Mouse (Mus musculus): ENCODE measurements around the gene Olfr1368. TPM values are rescaled to one million over a fixed set of nuclear protein-coding genes. Genes with fewer than 3 reads are reported as not detected.

Olfr1368 gene
- not detected in 2 replicates for polyA plus RNA-seq (2015; fragmentation: Nextera tagmentation; extraction: Ambion mirVana)

DNA sequence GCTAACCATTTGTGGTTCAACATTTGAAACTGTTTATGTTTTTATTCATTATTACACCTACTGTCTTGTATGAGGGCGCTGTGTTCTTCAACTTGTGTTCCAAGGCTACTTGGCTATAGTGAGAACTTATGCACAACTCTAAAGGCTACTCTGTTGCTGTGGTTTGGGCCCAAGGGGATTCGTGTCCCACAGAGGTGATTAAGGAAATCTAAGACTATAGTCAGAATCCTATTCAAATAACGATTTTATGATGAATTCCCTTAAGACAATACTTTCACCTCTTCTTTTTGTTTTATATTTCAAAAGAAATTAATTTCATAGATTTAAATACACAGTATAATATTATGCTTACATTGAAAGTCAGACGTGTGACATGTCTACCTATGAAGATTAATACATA lies at the start of gene Olfr1368:
TSS of gene Olfr1368 (minus strand) at position 101 of the 400 bp plus-strand sequence.
- DNase-seq = no peak
- Histone ChIP-seq H3K9me3 (ENCODE audit: low read length) (no peaks in the 10 kb centered on the region), H3K4me1 (ENCODE audit: insufficient read depth) (no peaks in the 10 kb centered on the region), H3K4me3 (ENCODE audit: low read depth, low read length) (no peak within 1 kb of the TSS), H3K9ac (replicated peaks) (no peak within 1 kb of the TSS), H3K36me3 (replicated peaks; ENCODE audit: insufficient read depth, low read length) (no peaks in the 10 kb centered on the region), H3K27ac (ENCODE audit: low read depth) (no peak within 1 kb of the TSS), H3K4me2 (ENCODE audit: low read depth, low read length) (no peak within 1 kb of the TSS), H3K27me3 (ENCODE audit: insufficient read depth, low read length) (no peaks in the 10 kb centered on the region)
- 62% methylated on average over 4 of the region's 4 CpGs for WGBS (ENCODE audit: insufficient replicate concordance)
- ATAC-seq = no peak
- TF ChIP-seq EP300 (IDR thresholded peaks at IDR 0.05; ENCODE audit: low read depth) = no peak
- no peak for TF ChIP-seq CTCF (IDR thresholded peaks at IDR 0.05; ENCODE audit: low read depth)

DNA sequence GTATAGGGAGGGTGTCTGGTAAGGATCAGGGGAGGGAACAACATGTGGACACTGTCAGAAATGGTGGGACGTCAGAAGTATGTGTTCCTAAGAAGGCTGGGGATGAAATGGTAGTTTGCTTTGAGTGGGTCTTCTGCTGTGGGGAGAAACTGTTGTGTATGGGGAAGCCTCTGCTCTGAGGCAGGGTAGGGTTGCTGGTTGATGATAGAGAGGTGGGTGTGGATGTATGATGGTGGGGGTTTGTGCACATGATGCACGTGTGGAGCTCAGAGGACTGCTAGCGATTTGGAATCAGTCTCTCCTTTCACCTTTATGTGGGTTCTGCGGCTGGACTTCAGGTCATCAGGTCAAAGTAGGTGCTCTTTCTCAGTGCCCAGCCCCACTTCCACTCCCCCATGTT lies 39.9 kb upstream of the Olfr1368 start:
- Histone ChIP-seq H3K4me2 (ENCODE audit: low read depth, low read length) (no peak overlapping the region), H3K4me3 (ENCODE audit: low read depth, low read length) (no peak overlapping the region), H3K4me1 (ENCODE audit: insufficient read depth) (peaks cover 13% of the 10 kb centered on the region; the same call in 1 of the 2 replicates), H3K27ac (ENCODE audit: low read depth) (no peak overlapping the region), H3K36me3 (replicated peaks; ENCODE audit: insufficient read depth, low read length) (peaks cover 68% of the 10 kb centered on the region), H3K9me3 (ENCODE audit: low read length) (no peaks in the 10 kb centered on the region), H3K9ac (replicated peaks) (no peak overlapping the region), H3K27me3 (ENCODE audit: insufficient read depth, low read length) (no peaks in the 10 kb centered on the region)
- 81% methylated on average over 4 of the region's 4 CpGs for WGBS (ENCODE audit: insufficient replicate concordance)
- DNase-seq = no peak
- no peak for ATAC-seq
- TF ChIP-seq CTCF (IDR thresholded peaks at IDR 0.05; ENCODE audit: low read depth) (no peak), EP300 (IDR thresholded peaks at IDR 0.05; ENCODE audit: low read depth) (no peak)

DNA sequence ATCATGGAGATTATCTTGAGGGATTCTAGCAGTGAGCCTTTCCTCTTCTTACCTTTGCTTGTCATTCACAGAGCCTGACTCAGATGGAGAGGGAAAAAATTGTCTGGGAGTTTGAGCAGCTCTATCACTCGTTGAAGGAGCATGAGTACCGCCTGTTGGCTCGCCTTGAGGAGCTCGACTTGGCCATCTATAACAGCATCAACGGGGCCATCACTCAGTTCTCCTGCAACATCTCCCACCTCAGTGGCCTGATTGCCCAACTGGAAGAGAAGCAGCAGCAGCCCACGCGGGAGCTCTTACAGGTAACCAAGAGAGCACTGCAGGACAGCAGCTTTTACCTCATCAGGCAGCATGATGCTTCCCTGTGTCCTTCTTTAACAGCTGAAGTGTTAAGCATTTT lies 38.0 kb upstream of the Olfr1368 start:
- no peak overlapping the region for H3K27ac ChIP-seq (ENCODE audit: low read depth)
- no peak overlapping the region for H3K4me2 ChIP-seq (ENCODE audit: low read depth, low read length)
- no peak for DNase-seq
- no peak for TF ChIP-seq CTCF (IDR thresholded peaks at IDR 0.05; ENCODE audit: low read depth)
- TF ChIP-seq EP300 (IDR thresholded peaks at IDR 0.05; ENCODE audit: low read depth) = no peak
- no peaks in the 10 kb centered on the region for H3K27me3 ChIP-seq (ENCODE audit: insufficient read depth, low read length)
- peaks cover 50% of the 10 kb centered on the region for H3K36me3 ChIP-seq (replicated peaks; ENCODE audit: insufficient read depth, low read length)
- WGBS (ENCODE audit: insufficient replicate concordance) = 78% methylated on average over 7 of the region's 7 CpGs
- H3K4me1 ChIP-seq (ENCODE audit: insufficient read depth) = peaks cover 21% of the 10 kb centered on the region
- no peak overlapping the region for H3K4me3 ChIP-seq (ENCODE audit: low read depth, low read length)
- H3K9me3 ChIP-seq (ENCODE audit: low read length) = no peaks in the 10 kb centered on the region
- no peak for ATAC-seq
- no peak overlapping the region for H3K9ac ChIP-seq (replicated peaks)

DNA sequence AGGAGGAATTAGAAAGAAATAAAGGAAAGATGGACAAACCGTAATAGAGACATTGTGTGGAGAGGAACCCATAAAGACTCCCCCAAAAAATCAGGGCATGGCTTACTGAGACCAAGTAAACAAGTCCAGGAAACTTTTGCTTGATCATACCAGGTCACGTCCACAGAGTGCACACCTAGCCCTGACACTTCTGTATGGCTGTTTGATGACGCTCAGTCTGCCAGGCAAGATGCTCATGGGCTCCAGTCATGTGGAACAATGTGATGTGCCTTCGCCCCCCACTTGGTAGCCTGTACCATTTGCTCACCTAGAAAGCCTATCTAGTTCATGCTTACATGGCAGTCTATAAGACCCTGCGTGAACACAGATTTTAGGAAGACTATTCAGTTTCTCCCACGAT lies 37.4 kb upstream of the Olfr1368 start:
- H3K36me3 ChIP-seq (replicated peaks; ENCODE audit: insufficient read depth, low read length) = peaks cover 44% of the 10 kb centered on the region
- H3K4me1 ChIP-seq (ENCODE audit: insufficient read depth) = peaks cover 27% of the 10 kb centered on the region
- no peak overlapping the region for H3K4me3 ChIP-seq (ENCODE audit: low read depth, low read length)
- H3K27me3 ChIP-seq (ENCODE audit: insufficient read depth, low read length) = no peaks in the 10 kb centered on the region
- no peak for DNase-seq
- no peak overlapping the region for H3K9ac ChIP-seq (replicated peaks)
- no peak overlapping the region for H3K27ac ChIP-seq (ENCODE audit: low read depth)
- no peak for TF ChIP-seq CTCF (IDR thresholded peaks at IDR 0.05; ENCODE audit: low read depth)
- TF ChIP-seq EP300 (IDR thresholded peaks at IDR 0.05; ENCODE audit: low read depth) = no peak
- H3K9me3 ChIP-seq (ENCODE audit: low read length) = no peaks in the 10 kb centered on the region
- no peak overlapping the region for H3K4me2 ChIP-seq (ENCODE audit: low read depth, low read length)
- no peak for ATAC-seq
- WGBS (ENCODE audit: insufficient replicate concordance) = 90% methylated on average over 6 of the region's 6 CpGs

- Histone ChIP-seq H3K36me3 (replicated peaks; ENCODE audit: insufficient read depth, low read length) (peaks cover 35% of the 10 kb centered on the region), H3K4me3 (ENCODE audit: low read depth, low read length) (peak overlapping the region; percentile 91), H3K9ac (replicated peaks) (peak overlapping the region; percentile 23; the same call in 1 of the 2 replicates), H3K27me3 (ENCODE audit: insufficient read depth, low read length) (no peaks in the 10 kb centered on the region), H3K4me2 (ENCODE audit: low read depth, low read length) (peak overlapping the region; percentile 92), H3K27ac (ENCODE audit: low read depth) (no peak overlapping the region), H3K9me3 (ENCODE audit: low read length) (no peaks in the 10 kb centered on the region), H3K4me1 (ENCODE audit: insufficient read depth) (peaks cover 32% of the 10 kb centered on the region)
- TF ChIP-seq CTCF (IDR thresholded peaks at IDR 0.05; ENCODE audit: low read depth) = no peak
- TF ChIP-seq EP300 (IDR thresholded peaks at IDR 0.05; ENCODE audit: low read depth) = no peak
- DNase-seq (no peak), ATAC-seq (no peak)
- whole genome bisulfite sequencing (ENCODE audit: insufficient replicate concordance) = 77% methylated on average over 7 of the region's 7 CpGs
Measured at GRCm38 (mm10) chr13:21181996-21182395, 36.3 kb upstream of the Olfr1368 start.

GRCm38 (mm10) chr13:21180551-21181530 lies 35.2 kb upstream of the Olfr1368 start:
- Histone ChIP-seq H3K36me3 (replicated peaks; ENCODE audit: insufficient read depth, low read length) (peaks cover 25% of the 10 kb centered on the region), H3K4me3 (ENCODE audit: low read depth, low read length) (peak overlapping the region; percentile 91), H3K4me1 (ENCODE audit: insufficient read depth) (peaks cover 32% of the 10 kb centered on the region), H3K9ac (replicated peaks) (peak overlapping the region; percentile 80), H3K4me2 (ENCODE audit: low read depth, low read length) (peak overlapping the region; percentile 92), H3K27me3 (ENCODE audit: insufficient read depth, low read length) (no peaks in the 10 kb centered on the region), H3K9me3 (ENCODE audit: low read length) (no peaks in the 10 kb centered on the region), H3K27ac (ENCODE audit: low read depth) (peak overlapping the region; percentile 94)
- ATAC-seq (peak; percentile 44), DNase-seq (peak; percentile 71)
- TF ChIP-seq CTCF (IDR thresholded peaks at IDR 0.05; ENCODE audit: low read depth) (0 out of 2 replicates have a peak, but pooled peaks have one; percentile 4), EP300 (IDR thresholded peaks at IDR 0.05; ENCODE audit: low read depth) (no peak)
- 1% methylated on average over 71 of the region's 71 CpGs for WGBS (ENCODE audit: insufficient replicate concordance)
